Mouse (Mus musculus) stomach, embryonic 16.5 days (tissue): ENCODE data around the gene Cypt4. TPM values are rescaled to one million over a fixed set of nuclear protein-coding genes. Genes with fewer than 3 reads are reported as not detected.
"Not testable (repeated sequence)": the region's sequence is repeated elsewhere in the genome, so short reads cannot be mapped to it uniquely, and the experiment has no call there.

Experiments
- ATAC-seq: fragments of 200-750 bp; cut with Nextera tagmentation; 2 replicates; pipeline ENCODE4 v1.8.0; 2017; ENCODE audit warnings: moderate number of reproducible peaks, moderate TSS enrichment; ENCODE audit not compliant: insufficient read depth, low FRiP score
- H3K27ac ChIP-seq: fragments of 300-500 bp; sonication (generic); 2 replicates; pipeline ENCODE4 v1.5.1; 2014; ENCODE audit warnings: low read length
- H3K27me3 ChIP-seq: fragments of 300-500 bp; sonication (generic); 2 replicates; pipeline ENCODE4 v1.6.1; 2014; ENCODE audit warnings: low read length, control low read depth, mixed read lengths; ENCODE audit not compliant: control insufficient read depth, insufficient read depth
- H3K36me3 ChIP-seq: fragments of 300-500 bp; sonication (generic); 2 replicates; pipeline ENCODE4 v1.6.1; 2014; ENCODE audit warnings: low read length; ENCODE audit not compliant: control insufficient read depth, insufficient read depth
- H3K4me1 ChIP-seq: fragments of 300-500 bp; sonication (generic); 2 replicates; pipeline ENCODE4 v1.6.1; 2014; ENCODE audit warnings: low read length, control low read depth, mixed read lengths; ENCODE audit not compliant: control insufficient read depth, insufficient read depth
- H3K4me2 ChIP-seq: fragments of 300-500 bp; sonication (generic); 2 replicates; pipeline ENCODE4 v1.6.1; 2014; ENCODE audit warnings: low read depth, low read length, mixed read lengths
- H3K4me3 ChIP-seq: fragments of 300-500 bp; sonication (generic); replicated peaks from 2 replicates; pipeline ENCODE4 v1.5.1; 2014; ENCODE audit warnings: mild to moderate bottlenecking, low read length
- H3K9ac ChIP-seq: fragments of 300-500 bp; sonication (generic); 2 replicates; pipeline ENCODE4 v1.6.1; 2014; ENCODE audit warnings: low read length
- H3K9me3 ChIP-seq: fragments of 300-500 bp; sonication (generic); replicated peaks from 2 replicates; pipeline ENCODE4 v1.6.1; 2016; ENCODE audit warnings: low read length, control low read depth; ENCODE audit not compliant: control insufficient read depth
- WGBS: fragments of 180-500 bp; shearing (Covaris S2); extraction: QIAGEN DNeasy Blood & Tissue Kit; methylation state at CpG from one replicate; pipeline ENCODE4 v1.1.7; 2014; 5-methylcytosine and 5-hydroxymethylcytosine counted together
- polyA plus RNA-seq: library from polyadenylated mRNA; unstranded; fragments of >200 nt; fragmentation: Nextera tagmentation; extraction: Ambion mirVana; gene quantifications from 2 replicates; pipeline ENCODE4 v1.2.1, GENCODE M21; 2015

Cypt4 gene
- not detected in 2 replicates for polyA plus RNA-seq

DNA sequence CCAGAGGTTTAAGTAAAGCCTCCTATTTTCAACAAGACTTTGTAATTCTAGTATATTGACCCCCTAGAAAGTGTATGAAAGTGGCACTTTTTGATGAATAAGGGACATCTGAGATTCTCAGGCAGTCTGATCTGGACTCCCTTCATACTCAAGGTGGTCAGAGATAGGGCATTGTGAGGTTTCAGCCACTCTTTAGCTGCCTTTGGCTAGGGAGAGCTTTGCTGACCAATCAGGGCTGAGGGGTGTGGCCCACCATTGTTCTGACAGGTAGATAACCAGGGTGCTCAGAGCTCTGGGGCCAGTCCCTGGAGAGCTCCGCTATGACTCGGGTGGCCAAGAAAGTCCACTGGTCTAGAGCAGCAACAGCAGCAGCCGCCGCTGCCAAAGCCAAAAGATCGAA, at the start of gene Cypt4:
TSS of gene Cypt4 (plus strand) at position 301 of the 400 bp plus-strand sequence.
- H3K9me3 ChIP-seq = no peaks in the 10 kb centered on the region
- H3K9ac ChIP-seq = no peak within 1 kb of the TSS
- H3K4me1 ChIP-seq = no peaks in the 10 kb centered on the region
- H3K4me3 ChIP-seq = no peak within 1 kb of the TSS
- 90% methylated on average over 5 of the region's 5 CpGs for WGBS
- H3K27me3 ChIP-seq = no peaks in the 10 kb centered on the region
- no peak within 1 kb of the TSS for H3K4me2 ChIP-seq
- ATAC-seq = no peak
- H3K27ac ChIP-seq = no peak within 1 kb of the TSS
- H3K36me3 ChIP-seq = no peaks in the 10 kb centered on the region

DNA sequence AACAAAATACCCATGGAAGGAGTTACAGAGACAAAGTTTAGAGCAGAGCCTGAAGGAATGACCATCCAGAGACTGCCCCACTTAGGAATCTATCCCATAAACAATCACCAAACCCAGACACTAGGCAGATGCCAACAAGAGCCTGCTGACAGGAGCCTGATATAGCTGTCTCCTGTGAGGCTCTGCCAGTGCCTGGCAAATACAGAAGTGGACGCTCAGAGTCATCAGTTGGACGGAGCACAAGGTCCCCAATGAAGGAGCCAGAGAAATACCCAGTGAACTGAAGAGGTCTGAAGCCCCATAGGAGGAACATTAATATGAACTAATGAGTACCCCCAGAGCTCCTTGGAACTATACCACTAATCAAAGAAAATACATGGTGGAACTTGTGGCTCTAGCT, 12.3 kb downstream of the Cypt4 start:
- not testable (repeated sequence) for H3K36me3 ChIP-seq, ATAC-seq
- WGBS = 70% methylated on average over 2 of the region's 2 CpGs

More for the DNA sequence above, 12.3 kb downstream of the Cypt4 start:
- not testable (repeated sequence) for H3K4me3 ChIP-seq, H3K27ac ChIP-seq, H3K4me1 ChIP-seq, H3K9me3 ChIP-seq, H3K9ac ChIP-seq, H3K27me3 ChIP-seq, H3K4me2 ChIP-seq

Other genes starting within 250 kb of the Cypt4 start
- gene Dpy19l1, start 122.1 kb upstream of the Cypt4 start, polyA plus RNA-seq = 6.4 TPM in 2 replicates
- gene Dpy19l2, start 71.1 kb downstream of the Cypt4 start, polyA plus RNA-seq = 0.04 TPM in 1 of 2 replicates, not detected in the other
- 0.15 and 0.30 TPM in 2 replicates for gene Tbx20, start 149.1 kb downstream of the Cypt4 start, polyA plus RNA-seq